ENCODE assay signal across 10 mouse cellular contexts in genomic region chr19:45460749-45461736, GRCm38 (mm10).
DNase-seq lines count a peak whose midpoint lies in the region; ATAC-seq and TF ChIP-seq lines count a peak whose summit lies in the region.
"Had no signal": no experiment of that assay in that cellular context is flagged by ENCODE, and none has a peak within 500 bp of the region (broad histone marks: within the 10 kb centered on the region; RNA-seq: fewer than 3 reads in every experiment).

No protein-coding gene starts in this region.

- DNase-seq in layer of hippocampus, adult 9-11 months = peak; percentile 48
- DNase-seq in layer of hippocampus, postnatal 14 days (ENCODE audit: low spot score in 2 of 2) = no peak
- DNase-seq in Muller cell, postnatal 12 days (ENCODE audit: inconsistent ontology term) = peak; percentile 43
- no peak for DNase-seq in cerebellum, postnatal 4 days (ENCODE audit: low spot score in 2 of 2)
- no peak for DNase-seq in urinary bladder, postnatal 10 days (ENCODE audit: low spot score)
- DNase-seq in frontal cortex, postnatal 14 days (ENCODE audit: low spot score in 2 of 2) = no peak
- DNase-seq: liver, embryonic 13.5 days had no signal

- 21% methylated on average over 10 of the region's 10 CpGs for WGBS in forebrain, embryonic 15.5 days
- 35% methylated on average over 10 of the region's 10 CpGs for WGBS in olfactory bulb, adult 2 months

- H3K4me3 ChIP-seq in forebrain, embryonic 15.5 days = no peak overlapping the region
- H3K4me3 ChIP-seq in olfactory bulb, adult 2 months (ENCODE audit: insufficient read depth, low read depth, low read length) = no peak overlapping the region
- H3K4me3 ChIP-seq: embryonic facial prominence, embryonic 15.5 days; liver, embryonic 13.5 days had no signal

- no peaks in the 10 kb centered on the region for H3K27me3 ChIP-seq in forebrain, embryonic 15.5 days
- H3K27me3 ChIP-seq: embryonic facial prominence, embryonic 15.5 days; liver, embryonic 13.5 days had no signal

- ATAC-seq in forebrain, embryonic 15.5 days (replicated peaks) = 0 out of 2 replicates have a peak, but pooled peaks have one; percentile 38

- peaks cover 24% of the 10 kb centered on the region for H3K4me1 ChIP-seq in forebrain, embryonic 15.5 days
- H3K4me1 ChIP-seq in olfactory bulb, adult 2 months (ENCODE audit: control insufficient read depth, insufficient read depth, low read length) = peaks cover 6% of the 10 kb centered on the region
- H3K4me1 ChIP-seq: embryonic facial prominence, embryonic 15.5 days had no signal

- TF ChIP-seq CTCF in olfactory bulb, adult 2 months (IDR thresholded peaks at IDR 0.05; ENCODE audit: insufficient read depth, low read depth, low read length) = no peak

- no peak overlapping the region for H3K9ac ChIP-seq in forebrain, embryonic 15.5 days (replicated peaks)
- H3K9ac ChIP-seq: embryonic facial prominence, embryonic 15.5 days; liver, embryonic 13.5 days had no signal

- no peak for TF ChIP-seq POLR2A in olfactory bulb, adult 2 months (IDR thresholded peaks at IDR 0.05; ENCODE audit: insufficient read depth, low read depth, low read length)

- H3K4me2 ChIP-seq in forebrain, embryonic 15.5 days (replicated peaks) = no peak overlapping the region
- H3K4me2 ChIP-seq: embryonic facial prominence, embryonic 15.5 days; liver, embryonic 13.5 days had no signal

- H3K9me3 ChIP-seq in forebrain, embryonic 15.5 days = no peaks in the 10 kb centered on the region
- H3K9me3 ChIP-seq: embryonic facial prominence, embryonic 15.5 days; liver, embryonic 13.5 days had no signal

- H3K27ac ChIP-seq in forebrain, embryonic 15.5 days (replicated peaks) = peak overlapping the region; percentile 59
- H3K27ac ChIP-seq in olfactory bulb, adult 2 months (ENCODE audit: insufficient read depth, low read depth, low read length) = peak overlapping the region; percentile 12; the same call in 1 of the 2 replicates
- H3K27ac ChIP-seq: embryonic facial prominence, embryonic 15.5 days; liver, embryonic 13.5 days had no signal

- no peaks in the 10 kb centered on the region for H3K36me3 ChIP-seq in forebrain, embryonic 15.5 days
- H3K36me3 ChIP-seq: embryonic facial prominence, embryonic 15.5 days had no signal

Comparison
In these comparisons a context has a peak if more than half of its experiments do, and no peak if none do; other contexts are left out.
1. DNase-seq: peak in layer of hippocampus, adult 9-11 months (single experiment) and Muller cell, postnatal 12 days (single experiment); none in layer of hippocampus, postnatal 14 days (0 of 2), cerebellum, postnatal 4 days (0 of 2), urinary bladder, postnatal 10 days (single experiment) and frontal cortex, postnatal 14 days (0 of 2).